Mouse (Mus musculus): ENCODE data around the gene Olfr1416. TPM values are rescaled to one million over a fixed set of nuclear protein-coding genes. Genes with fewer than 3 reads are reported as not detected.

The Olfr1416 gene
- polyA plus RNA-seq, 1 experiment = not detected

DNA sequence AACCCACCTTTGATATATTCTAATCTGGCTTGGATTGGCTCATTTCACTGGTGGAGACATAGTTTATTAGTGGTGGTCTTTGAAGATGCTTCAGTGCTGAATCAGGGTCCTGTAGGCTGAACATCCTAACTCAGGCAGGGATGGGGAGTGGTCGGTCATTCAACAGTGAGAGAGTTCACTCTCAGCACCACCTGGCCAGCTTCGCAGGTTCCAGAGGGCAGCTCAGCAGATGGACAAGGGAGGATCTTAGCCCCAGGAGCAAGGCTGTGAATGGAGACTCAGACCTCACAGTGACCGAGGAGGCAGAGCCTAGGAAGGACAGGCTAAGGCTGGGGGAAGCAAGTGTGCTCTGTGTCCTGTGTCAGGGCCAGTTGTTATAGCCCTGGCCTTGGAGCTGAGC lies 53.5 kb downstream of the Olfr1416 start:
- Histone ChIP-seq H3K4me3 (ENCODE audit: low read depth, low read length) (no peak overlapping the region), H3K36me3 (ENCODE audit: control insufficient read depth, insufficient read depth, low read length) (no peaks in the 10 kb centered on the region), H3K4me1 (ENCODE audit: control insufficient read depth, insufficient read depth, insufficient read length, low read length) (no peaks in the 10 kb centered on the region), H3K27me3 (ENCODE audit: control insufficient read depth, insufficient read depth, low read length) (no peaks in the 10 kb centered on the region), H3K27ac (ENCODE audit: insufficient read depth, low read depth, low read length) (no peak overlapping the region)
- TF ChIP-seq CTCF (IDR thresholded peaks at IDR 0.05; ENCODE audit: extremely low read depth, insufficient read length, insufficient replicate concordance, low read depth, low read length) (no peak), POLR2A (IDR thresholded peaks at IDR 0.05; ENCODE audit: low read depth, low read length) (no peak)
- 64% methylated on average over 3 of the region's 3 CpGs for WGBS

DNA sequence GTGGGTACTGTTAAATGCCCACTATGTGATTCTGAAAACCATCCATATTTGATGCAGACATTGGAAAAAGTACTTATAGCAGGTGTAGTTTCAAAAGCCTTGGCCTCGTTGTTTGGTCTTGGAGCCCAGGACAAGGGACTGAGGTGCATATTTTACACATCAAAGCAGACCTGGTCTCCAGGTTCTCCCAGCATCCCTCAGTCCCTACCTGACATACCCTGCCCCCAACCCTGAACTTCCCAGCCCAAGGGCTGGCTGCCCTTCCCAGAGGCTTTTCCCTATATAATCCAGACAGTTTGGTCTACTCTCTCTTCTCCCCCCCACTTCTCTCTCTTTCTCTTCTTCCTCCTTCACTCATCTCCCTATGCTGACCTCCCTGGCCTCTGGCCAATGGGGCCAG lies 53.9 kb downstream of the Olfr1416 start:
- Histone ChIP-seq H3K4me1 (ENCODE audit: control insufficient read depth, insufficient read depth, insufficient read length, low read length) (no peaks in the 10 kb centered on the region), H3K4me3 (ENCODE audit: low read depth, low read length) (no peak overlapping the region), H3K27me3 (ENCODE audit: control insufficient read depth, insufficient read depth, low read length) (no peaks in the 10 kb centered on the region), H3K27ac (ENCODE audit: insufficient read depth, low read depth, low read length) (no peak overlapping the region), H3K36me3 (ENCODE audit: control insufficient read depth, insufficient read depth, low read length) (no peaks in the 10 kb centered on the region)
- 97% methylated on average over 1 of the region's 1 CpGs for WGBS
- no peak for TF ChIP-seq POLR2A (IDR thresholded peaks at IDR 0.05; ENCODE audit: low read depth, low read length)
- no peak for TF ChIP-seq CTCF (IDR thresholded peaks at IDR 0.05; ENCODE audit: extremely low read depth, insufficient read length, insufficient replicate concordance, low read depth, low read length)

Other genes with a start within 250 kb of the Olfr1416 start
- gene Ndufa10, start 11.3 kb downstream of the Olfr1416 start, polyA plus RNA-seq (2012; rRNA removed) = 67.2 and 104 TPM in 2 replicates
- gene Olfr1415, start 11.0 kb upstream of the Olfr1416 start, polyA plus RNA-seq (2012; rRNA removed) = not detected in 2 replicates
- not detected in 2 replicates for gene Olfr1414, start 33.5 kb upstream of the Olfr1416 start, polyA plus RNA-seq (2012; rRNA removed)
- not detected in 2 replicates for gene Olfr1413, start 86.2 kb upstream of the Olfr1416 start, polyA plus RNA-seq (2012; rRNA removed)
- not detected in 2 replicates for gene Olfr1412, start 100.7 kb upstream of the Olfr1416 start, polyA plus RNA-seq (2012; rRNA removed)
- gene Olfr1411, start 109.3 kb upstream of the Olfr1416 start, polyA plus RNA-seq (2012; rRNA removed) = not detected in 2 replicates
- not detected in 2 replicates for gene Olfr1410, start 120.7 kb upstream of the Olfr1416 start, polyA plus RNA-seq (2012; rRNA removed)
- gene Olfr12, start 132.7 kb upstream of the Olfr1416 start, polyA plus RNA-seq (2012; rRNA removed) = not detected in 2 replicates
- gene Cops9, start 156.9 kb upstream of the Olfr1416 start, polyA plus RNA-seq (2012; rRNA removed) = 34.5 and 44.1 TPM in 2 replicates
- gene Otos, start 163.7 kb upstream of the Olfr1416 start, polyA plus RNA-seq (2012; rRNA removed) = 0.20 TPM in 1 of 2 replicates, not detected in the other

Data from small intestine, adult 2 months (tissue).